In genomic region chr3:104765021-104765420, GRCm38 (mm10) we compare ENCODE assay signal across 12 mouse cellular contexts. TPM values are rescaled to one million over a fixed set of nuclear protein-coding genes. Genes with fewer than 3 reads are reported as not detected.
DNase-seq lines count a peak whose midpoint lies in the region; ATAC-seq and TF ChIP-seq lines count a peak whose summit lies in the region.
"Had no signal": no experiment of that assay in that cellular context is flagged by ENCODE, and none has a peak within 500 bp of the region (broad histone marks: within the 10 kb centered on the region; RNA-seq: fewer than 3 reads in every experiment).

No protein-coding gene starts in this region.

- WGBS in hindbrain, embryonic 11.5 days = 22% methylated on average over 4 of the region's 4 CpGs
- 20% methylated on average over 4 of the region's 4 CpGs for WGBS in hindbrain, embryonic 14.5 days

- no peaks in the 10 kb centered on the region for H3K36me3 ChIP-seq in hindbrain, embryonic 11.5 days (ENCODE audit: control insufficient read depth, insufficient read depth, low read length)
- H3K36me3 ChIP-seq in hindbrain, embryonic 14.5 days (replicated peaks; ENCODE audit: control insufficient read depth, insufficient read depth) = no peaks in the 10 kb centered on the region
- H3K36me3 ChIP-seq in splenic B cell, adult 2 months (ENCODE audit: control insufficient read depth, insufficient read depth, low read length, poor library complexity, severe bottlenecking) = no peaks in the 10 kb centered on the region

- H3K27ac ChIP-seq in hindbrain, embryonic 11.5 days (ENCODE audit: low read depth, low read length) = no peak overlapping the region
- H3K27ac ChIP-seq in hindbrain, embryonic 14.5 days = no peak overlapping the region

- H3K4me3 ChIP-seq in hindbrain, embryonic 11.5 days (ENCODE audit: low read depth, low read length) = no peak overlapping the region
- no peak overlapping the region for H3K4me3 ChIP-seq in hindbrain, embryonic 14.5 days (replicated peaks; ENCODE audit: low read length)

- TF ChIP-seq POLR2A in brain, embryonic 14.5 days (IDR thresholded peaks at IDR 0.05; ENCODE audit: borderline replicate concordance, extremely low read depth, insufficient read depth, insufficient read length, poor library complexity, severe bottlenecking) = no peak

- H3K9ac ChIP-seq in hindbrain, embryonic 11.5 days (ENCODE audit: low read depth, low read length) = no peak overlapping the region
- H3K9ac ChIP-seq in hindbrain, embryonic 14.5 days = no peak overlapping the region

- no peaks in the 10 kb centered on the region for H3K9me3 ChIP-seq in hindbrain, embryonic 11.5 days (ENCODE audit: control insufficient read depth, low read length)
- H3K9me3 ChIP-seq in hindbrain, embryonic 14.5 days (ENCODE audit: control insufficient read depth, low read length) = no peaks in the 10 kb centered on the region

- H3K27me3 ChIP-seq in hindbrain, embryonic 11.5 days (ENCODE audit: control insufficient read depth, insufficient read depth, low read length) = peaks cover 3% of the 10 kb centered on the region
- H3K27me3 ChIP-seq in hindbrain, embryonic 14.5 days (ENCODE audit: control insufficient read depth, insufficient read depth, low read length) = no peaks in the 10 kb centered on the region
- no peaks in the 10 kb centered on the region for H3K27me3 ChIP-seq in splenic B cell, adult 2 months (ENCODE audit: control insufficient read depth, insufficient read depth, low read length, poor library complexity, severe bottlenecking)

- no peaks in the 10 kb centered on the region for H3K4me1 ChIP-seq in hindbrain, embryonic 11.5 days (replicated peaks; ENCODE audit: control insufficient read depth, insufficient read depth, low read length)
- no peaks in the 10 kb centered on the region for H3K4me1 ChIP-seq in hindbrain, embryonic 14.5 days (replicated peaks; ENCODE audit: control insufficient read depth, insufficient read depth, low read length)

- peak; percentile 57; the same call in 1 of the 2 replicates for TF ChIP-seq CTCF in brain, embryonic 14.5 days (IDR thresholded peaks at IDR 0.05; ENCODE audit: borderline replicate concordance, extremely low read depth, insufficient read depth, insufficient read length)

- DNase-seq in hindbrain, embryonic 11.5 days (ENCODE audit: low spot score) = peak; percentile 49
- DNase-seq in hindbrain, embryonic 14.5 days (ENCODE audit: low spot score) = no peak
- peak; percentile 51 for DNase-seq in retina, postnatal 1 day
- no peak for DNase-seq in retina, embryonic 14.5 days (ENCODE audit: low spot score)
- no peak for DNase-seq in brain, embryonic 14.5 days (ENCODE audit: low read depth)
- DNase-seq in splenic B cell, adult 2 months (ENCODE audit: low read depth, low spot score) = peak; percentile 36
- DNase-seq in adrenal gland, postnatal 25 days = no peak
- DNase-seq in layer of hippocampus, adult 11-12 months (ENCODE audit: low spot score) = no peak
- DNase-seq: gastrocnemius, postnatal 36 days; right cerebral cortex, postnatal 25 days had no signal

- no peak overlapping the region for H3K4me2 ChIP-seq in hindbrain, embryonic 11.5 days (replicated peaks; ENCODE audit: low read depth, low read length)
- no peak overlapping the region for H3K4me2 ChIP-seq in hindbrain, embryonic 14.5 days (replicated peaks)

- no peak for ATAC-seq in hindbrain, embryonic 11.5 days (ENCODE audit: low FRiP score)
- ATAC-seq in hindbrain, embryonic 14.5 days (ENCODE audit: low FRiP score) = no peak

RNA-seq across cellular contexts. Expression of gene Ppm1j, which starts 15.8 kb away (rescaled TPM):
- 0.48 and 1.3 TPM in 2 replicates for polyA plus RNA-seq in hindbrain, embryonic 11.5 days (2014; fragmentation: Nextera tagmentation; extraction: Ambion mirVana)
- 0.59 and 1.3 TPM in 2 replicates for polyA plus RNA-seq in hindbrain, embryonic 14.5 days (2014; fragmentation: Nextera tagmentation; extraction: Ambion mirVana)
- 1.2 and 2.1 TPM in 2 replicates for polyA plus RNA-seq in brain, embryonic 14.5 days (2012; rRNA removed)
- 3.6 and 5.9 TPM in 2 replicates for total RNA-seq in adrenal gland, postnatal 25 days (2021)
- total RNA-seq: megakaryocyte-erythroid progenitor cell, adult 5-6 weeks had no signal

RNA-seq across cellular contexts. Expression of gene Fam19a3, which starts 16.6 kb away (rescaled TPM):
- polyA plus RNA-seq in hindbrain, embryonic 11.5 days (2014; fragmentation: Nextera tagmentation; extraction: Ambion mirVana) = 0.09 TPM in 1 of 2 replicates, not detected in the other
- 0.04 and 0.07 TPM in 2 replicates for polyA plus RNA-seq in hindbrain, embryonic 14.5 days (2014; fragmentation: Nextera tagmentation; extraction: Ambion mirVana)
- 0.12 and 0.26 TPM in 2 replicates for polyA plus RNA-seq in brain, embryonic 14.5 days (2012; rRNA removed)
- 0.76 and 1.6 TPM in 2 replicates for total RNA-seq in adrenal gland, postnatal 25 days (2021)
- total RNA-seq: layer of hippocampus, postnatal 10 days; megakaryocyte-erythroid progenitor cell, adult 5-6 weeks had no signal

RNA-seq across cellular contexts. Expression of gene Rhoc, which starts 23.2 kb away (rescaled TPM):
- polyA plus RNA-seq in hindbrain, embryonic 11.5 days (2014; fragmentation: Nextera tagmentation; extraction: Ambion mirVana) = 99.1 and 105 TPM in 2 replicates
- polyA plus RNA-seq in hindbrain, embryonic 14.5 days (2014; fragmentation: Nextera tagmentation; extraction: Ambion mirVana) = 57.7 and 59.6 TPM in 2 replicates
- 33.1 and 40.4 TPM in 2 replicates for polyA plus RNA-seq in brain, embryonic 14.5 days (2012; rRNA removed)
- total RNA-seq in adrenal gland, postnatal 25 days (2021) = 88.7 and 108 TPM in 2 replicates
- total RNA-seq: megakaryocyte-erythroid progenitor cell, adult 5-6 weeks had no signal

RNA-seq across cellular contexts. Expression of gene Mov10, which starts 53.3 kb away (rescaled TPM):
- polyA plus RNA-seq in hindbrain, embryonic 11.5 days (2014; fragmentation: Nextera tagmentation; extraction: Ambion mirVana) = 15.1 and 15.2 TPM in 2 replicates
- 6.8 and 7.8 TPM in 2 replicates for polyA plus RNA-seq in hindbrain, embryonic 14.5 days (2014; fragmentation: Nextera tagmentation; extraction: Ambion mirVana)
- 6.0 and 8.6 TPM in 2 replicates for polyA plus RNA-seq in brain, embryonic 14.5 days (2012; rRNA removed)
- total RNA-seq in adrenal gland, postnatal 25 days (2021) = 27.2 and 33.0 TPM in 2 replicates

Comparison
In these comparisons a context has a peak if more than half of its experiments do, and no peak if none do; other contexts are left out.
1. DNase-seq: peak in hindbrain, embryonic 11.5 days (single experiment), retina, postnatal 1 day (single experiment) and splenic B cell, adult 2 months (single experiment); none in hindbrain, embryonic 14.5 days (single experiment), retina, embryonic 14.5 days (single experiment), brain, embryonic 14.5 days (single experiment), adrenal gland, postnatal 25 days (single experiment) and layer of hippocampus, adult 11-12 months (single experiment).